Mouse (Mus musculus) small intestine, adult 2 months (tissue): ENCODE results near the gene Nlrp4c.

Experiments used
- CTCF ChIP-seq: fragments of 200-500 bp; IDR thresholded peaks from 2 replicates; pipeline ENCODE4 v1.5.1; 2012; ENCODE audit warnings: low read depth, mild to moderate bottlenecking, control low read depth, inconsistent platforms, low read length, moderate library complexity, mixed read lengths; ENCODE audit not compliant: insufficient replicate concordance, insufficient read length; ENCODE audit errors: extremely low read depth
- POLR2A ChIP-seq: fragments of 200-500 bp; IDR thresholded peaks from 2 replicates; pipeline ENCODE4 v1.6.1; 2012; ENCODE audit warnings: low read depth, mild to moderate bottlenecking, control low read depth, inconsistent platforms, low read length, moderate library complexity

- TF ChIP-seq CTCF (no peak), POLR2A (no peak)
Measured at GRCm38 (mm10) chr7:6145423-6146188, 100.6 kb downstream of the Nlrp4c start.
